Mouse (Mus musculus) urinary bladder, postnatal 4 days (tissue): ENCODE data around the gene Cyb561a3.
"Not testable (repeated sequence)": the region's sequence is repeated elsewhere in the genome, so short reads cannot be mapped to it uniquely, and the experiment has no call there.

Experiments
- DNase-seq, 2 experiments: peaks; one replicate each; pipeline ENCODE4 v3.0.0; 2021 to 2022; ENCODE audit warnings: low spot score in 2 of 2

The Cyb561a3 gene

DNA sequence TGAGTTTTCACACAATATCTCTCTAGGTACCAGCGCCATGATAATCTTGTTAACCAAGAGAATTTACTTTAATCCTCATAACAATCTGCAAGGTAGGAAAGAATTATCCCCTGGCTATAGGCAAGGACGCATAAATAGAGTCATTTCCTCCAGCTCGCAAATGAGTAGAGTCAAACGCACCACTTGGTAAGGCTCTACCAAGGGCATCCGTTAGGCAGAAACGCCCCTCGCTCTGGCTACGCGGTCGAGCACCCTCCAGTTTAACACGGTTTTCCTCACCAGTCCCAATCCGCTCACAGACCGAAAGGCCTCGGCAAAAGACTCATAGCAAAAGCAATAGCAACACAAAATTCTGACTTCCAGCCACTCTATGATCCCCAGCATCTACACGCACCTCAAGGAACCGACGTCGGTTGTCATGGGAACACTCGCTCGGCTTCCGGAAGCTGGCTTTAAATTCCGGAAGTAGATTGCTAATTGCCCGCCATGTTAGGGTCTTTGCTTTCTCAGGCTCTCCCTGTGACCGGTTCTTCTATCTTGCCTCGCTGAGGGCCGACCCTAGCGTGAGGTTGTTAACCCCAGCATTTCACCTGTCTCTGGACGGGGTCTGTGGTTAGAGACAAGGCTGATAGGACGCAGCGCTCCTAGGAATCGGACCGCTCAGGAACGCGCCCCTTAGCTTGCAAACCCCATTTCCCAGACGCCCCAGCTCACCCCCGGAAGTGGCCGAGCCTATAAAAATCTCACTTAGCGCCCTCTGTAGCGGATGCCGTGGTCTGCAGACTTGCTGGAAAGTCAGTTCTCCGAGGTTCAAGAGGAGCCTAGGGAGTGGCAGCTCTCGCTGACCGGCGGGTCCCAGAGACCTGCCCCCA, at the start of gene Cyb561a3, which contains the start of gene Tmem138:
Cyb561a3 (plus strand) TSS at position 483 of the 872 bp plus-strand sequence.
Tmem138 (minus strand) TSS at position 673 of the 872 bp plus-strand sequence.
- peak; percentile 88 to 91 for DNase-seq

- no peak for DNase-seq
Observed at GRCm38 (mm10) chr19:10530082-10530481, 46.9 kb upstream of the Cyb561a3 start.

- no peak for DNase-seq
Observed at GRCm38 (mm10) chr19:10539454-10539853, 37.5 kb upstream of the Cyb561a3 start.

DNA sequence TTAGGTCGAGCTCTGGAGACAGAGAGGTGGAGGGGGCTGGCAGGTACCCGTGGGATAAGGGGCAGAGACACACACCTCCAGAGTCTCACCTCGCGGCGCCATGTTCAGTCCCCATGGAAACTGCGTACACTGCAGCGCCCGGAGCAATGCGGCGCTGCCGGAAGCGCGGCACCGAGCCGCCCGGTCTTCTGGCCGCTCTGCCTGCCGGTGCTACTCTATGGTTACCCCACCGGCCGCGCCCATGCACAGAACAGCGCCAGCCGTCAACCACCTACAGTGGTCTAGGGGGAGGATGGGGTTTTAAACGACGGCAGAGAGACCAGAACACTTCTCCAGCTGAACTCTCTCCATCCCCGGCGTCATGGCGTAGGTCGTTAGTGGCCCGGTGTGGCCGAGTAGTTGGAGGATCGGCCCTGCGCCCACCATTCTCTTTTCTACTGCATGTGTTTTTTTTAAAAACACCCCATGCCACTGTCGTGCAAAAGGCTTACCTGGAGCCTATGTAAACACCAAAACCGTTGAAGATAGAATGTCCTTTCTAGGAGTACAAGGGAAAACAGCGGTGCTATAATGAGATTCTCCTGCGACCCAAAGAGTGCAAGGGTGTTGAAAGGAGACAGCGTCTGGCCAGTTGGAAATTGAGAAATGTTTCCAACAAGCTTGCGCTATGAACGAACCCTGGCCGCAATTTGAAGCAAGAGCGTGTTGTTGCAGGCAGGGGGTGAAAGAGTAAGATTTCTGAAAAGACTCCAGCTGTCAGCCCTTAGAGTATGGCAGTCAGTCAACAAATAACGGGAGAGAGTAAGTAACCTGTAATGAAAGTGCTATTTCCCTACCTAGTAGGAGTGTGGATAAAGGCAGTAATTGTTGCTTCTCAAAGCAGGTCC, 21.1 kb upstream of the Cyb561a3 start, which contains the start of gene Tmem216:
Tmem216 (minus strand) TSS at position 615 of the 887 bp plus-strand sequence.
- peak; percentile 75 to 82 for DNase-seq

DNA sequence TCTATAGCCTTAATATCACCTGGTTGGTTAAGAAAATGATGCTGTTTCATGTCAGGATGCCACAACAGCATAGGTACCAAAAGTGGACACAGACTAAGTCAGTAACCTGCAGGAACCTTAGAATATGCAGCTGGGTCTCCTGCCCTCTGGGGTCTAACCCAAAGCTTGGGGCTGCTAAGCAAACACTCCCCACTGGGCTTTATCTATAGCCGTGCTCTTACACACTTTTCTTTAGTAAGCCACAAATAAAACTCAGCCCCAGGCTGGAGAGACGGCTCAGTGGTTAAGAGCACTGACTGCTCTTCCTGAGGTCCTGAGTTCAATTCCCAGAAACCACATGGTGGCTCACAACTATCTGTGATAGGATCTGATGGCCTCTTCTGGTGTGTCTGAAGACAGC, 20.0 kb upstream of the Cyb561a3 start:
- DNase-seq, result no peak

- DNase-seq, result no peak
Observed at GRCm38 (mm10) chr19:10557430-10557829, 19.5 kb upstream of the Cyb561a3 start.

- DNase-seq, result not testable (repeated sequence)
Observed at GRCm38 (mm10) chr19:10557837-10558375, 19.1 kb upstream of the Cyb561a3 start.

GRCm38 (mm10) chr19:10560108-10560507, 16.9 kb upstream of the Cyb561a3 start:
- DNase-seq, result no peak

GRCm38 (mm10) chr19:10561558-10562314, 15.2 kb upstream of the Cyb561a3 start:
- DNase-seq, result no peak

GRCm38 (mm10) chr19:10562351-10562750, 14.6 kb upstream of the Cyb561a3 start:
- no peak for DNase-seq

DNA sequence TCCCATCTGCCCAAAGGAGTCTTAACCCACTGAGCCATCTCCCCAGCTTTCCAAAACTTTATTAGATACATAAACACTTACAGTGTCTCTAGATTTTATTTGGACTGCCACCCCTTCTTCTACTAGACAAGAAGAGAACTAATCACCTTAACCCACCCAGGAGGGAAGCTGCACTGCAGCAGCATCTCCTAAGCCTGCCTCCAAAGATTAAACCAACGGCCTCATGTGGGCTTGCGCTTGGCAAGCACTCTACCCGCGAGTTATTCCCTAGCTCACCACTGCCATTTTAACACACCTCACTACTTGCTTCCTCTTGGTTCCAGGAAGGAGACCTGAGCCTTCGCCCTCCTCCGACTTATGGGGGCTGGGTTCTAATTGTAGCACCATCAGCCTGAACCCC, 12.7 kb upstream of the Cyb561a3 start:
- no peak for DNase-seq

GRCm38 (mm10) chr19:10565217-10565616, 11.8 kb upstream of the Cyb561a3 start:
- no peak for DNase-seq

GRCm38 (mm10) chr19:10569627-10570026, 7.3 kb upstream of the Cyb561a3 start:
- DNase-seq, result no peak

DNA sequence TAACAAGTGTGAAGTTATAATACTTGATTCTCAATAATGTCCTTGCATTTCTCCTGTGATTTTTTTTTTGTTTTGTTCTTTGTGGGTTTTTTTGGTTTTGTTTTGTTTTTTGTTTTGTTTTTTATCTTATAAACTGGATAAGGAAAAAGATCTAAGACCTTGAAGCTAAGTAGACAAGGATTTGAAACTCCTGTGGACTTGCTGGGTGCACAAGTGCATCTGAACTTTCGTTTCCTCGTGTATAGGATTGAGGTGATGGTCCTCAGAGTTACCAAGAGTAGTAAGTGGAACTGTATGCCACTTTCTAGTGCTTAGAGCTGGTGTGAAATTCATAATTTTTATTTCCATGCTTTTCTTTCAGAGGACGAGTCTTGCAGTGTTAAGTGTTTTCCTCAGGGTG, 3.1 kb downstream of the Cyb561a3 start:
- DNase-seq, result no peak

DNA sequence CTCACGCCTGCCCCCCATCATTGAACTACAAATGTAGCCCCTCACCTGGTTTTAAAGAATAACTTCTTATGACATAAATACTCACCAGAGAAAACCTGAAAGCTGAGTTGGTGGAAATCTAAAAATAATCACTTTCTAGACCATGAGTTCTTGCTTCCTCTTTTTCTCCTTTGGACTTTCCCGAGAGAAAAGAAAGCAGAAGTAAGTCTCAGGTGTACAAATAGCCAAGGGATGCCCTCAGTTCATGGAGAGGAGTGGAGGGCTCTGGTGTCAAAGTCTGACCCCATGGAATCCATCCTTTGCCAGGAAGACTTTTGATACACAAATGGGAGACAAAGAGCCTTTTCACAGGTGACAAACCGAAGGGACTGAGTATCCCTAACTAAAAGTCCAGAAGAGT, 3.8 kb downstream of the Cyb561a3 start:
- no peak for DNase-seq

GRCm38 (mm10) chr19:10581984-10582383, 5.0 kb downstream of the Cyb561a3 start:
- no peak for DNase-seq

DNA sequence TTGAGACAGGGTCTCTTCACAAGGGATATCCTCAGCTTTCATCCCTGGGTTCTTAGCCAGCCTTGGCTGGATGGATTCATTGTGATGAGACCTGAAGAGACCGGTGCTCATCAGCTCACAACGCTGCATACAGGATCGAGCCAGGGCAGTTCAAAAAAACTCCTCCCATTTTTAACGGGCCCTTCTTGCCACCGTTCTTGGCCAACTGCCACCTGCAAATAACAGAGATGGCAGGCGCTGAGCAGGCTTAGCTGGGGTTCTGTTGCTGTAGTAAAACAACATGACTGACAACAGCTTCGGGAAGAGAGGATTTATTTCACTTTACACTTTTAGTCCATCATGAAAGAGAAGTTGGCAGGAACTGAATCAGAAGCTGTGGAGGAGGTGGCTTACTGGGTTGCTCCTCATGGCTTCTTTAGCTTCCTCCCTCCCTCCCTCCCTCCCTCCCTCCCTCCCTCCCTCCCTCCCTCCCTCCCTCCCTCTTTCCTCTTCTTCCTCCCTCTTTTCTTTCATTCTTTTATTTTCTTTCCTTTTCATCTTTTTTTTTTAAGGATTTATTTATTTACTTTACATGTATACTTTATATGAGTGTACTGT, 6.7 kb downstream of the Cyb561a3 start:
- no peak for DNase-seq

DNA sequence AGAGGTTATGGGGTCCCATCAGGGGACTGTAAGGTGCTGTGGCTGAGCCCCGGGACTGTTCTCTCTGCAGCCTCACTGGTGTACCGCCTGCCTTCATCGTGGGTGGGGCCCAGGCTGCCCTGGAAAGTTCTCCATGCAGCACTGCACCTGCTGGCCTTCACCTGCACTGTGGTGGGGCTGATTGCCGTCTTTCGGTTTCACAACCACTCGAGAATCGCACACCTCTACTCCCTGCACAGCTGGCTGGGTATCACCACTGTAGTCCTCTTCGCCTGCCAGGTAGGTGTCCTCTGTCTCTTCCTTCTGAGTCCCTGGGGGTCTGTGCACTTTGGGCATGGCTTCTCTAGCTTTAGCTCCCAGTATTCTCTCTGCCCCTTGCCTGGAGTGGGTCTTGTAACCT, 8.1 kb downstream of the Cyb561a3 start:
- DNase-seq, result no peak

- DNase-seq, result no peak
Observed at GRCm38 (mm10) chr19:10587231-10587630, 10.3 kb downstream of the Cyb561a3 start.

DNA sequence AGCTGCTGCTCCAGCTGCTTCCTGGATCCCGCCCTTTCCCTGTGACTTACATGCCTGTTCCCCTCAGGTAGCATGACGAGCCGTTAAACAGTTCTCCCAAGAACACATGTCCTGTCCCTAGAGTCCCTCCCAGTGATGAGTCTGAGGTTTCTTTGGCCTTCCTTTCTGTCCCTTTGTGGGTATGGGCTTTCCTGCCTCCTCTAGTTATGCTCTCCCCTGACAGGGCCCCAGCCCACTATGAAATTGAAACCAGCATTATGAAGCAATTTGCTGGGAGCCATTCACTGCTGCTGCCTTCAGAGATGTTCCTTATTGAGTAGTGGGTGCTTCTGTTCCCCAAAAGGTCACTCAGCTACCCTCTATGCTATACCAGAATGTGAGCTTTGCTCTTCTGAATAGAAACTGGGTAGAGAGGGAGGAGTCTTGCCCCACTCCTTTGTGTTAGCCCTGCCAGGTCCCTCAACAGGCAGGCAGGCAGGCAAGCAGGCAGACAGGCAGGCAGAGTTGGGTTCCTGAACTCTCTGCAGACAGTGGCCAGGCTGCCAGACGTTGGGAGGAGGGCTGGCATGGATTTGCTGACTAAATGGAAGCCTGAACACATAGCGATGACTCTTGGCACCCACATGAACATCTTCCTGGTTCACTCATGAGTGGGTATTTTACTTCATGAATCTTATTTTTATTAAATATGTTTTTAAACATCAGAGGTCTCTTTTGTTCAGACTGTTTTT, 12.3 kb downstream of the Cyb561a3 start:
- DNase-seq, result no peak
